Mouse (Mus musculus) limb, embryonic 14.5 days (tissue): ENCODE data around the gene Atp6v0a4. TPM values are rescaled to one million over a fixed set of nuclear protein-coding genes. Genes with fewer than 3 reads are reported as not detected.

ENCODE experiments used
- ATAC-seq: fragments of 200-750 bp; cut with Nextera tagmentation; 2 replicates; pipeline ENCODE4 v1.8.0; 2017; ENCODE audit warnings: low read depth, moderate number of reproducible peaks, moderate TSS enrichment; ENCODE audit not compliant: low FRiP score
- DNase-seq: peaks from one replicate; pipeline ENCODE4 v3.0.0-alpha.2; 2015; ENCODE audit warnings: low spot score
- H3K27ac ChIP-seq: fragments of 300-500 bp; sonication (generic); replicated peaks from 2 replicates; pipeline ENCODE4 v1.5.1; 2014; ENCODE audit warnings: low read depth, mild to moderate bottlenecking, low read length, moderate library complexity, mixed read lengths
- H3K27me3 ChIP-seq: fragments of 300-500 bp; sonication (generic); 2 replicates; pipeline ENCODE4 v1.6.1; 2014; ENCODE audit warnings: low read length, mixed read lengths; ENCODE audit not compliant: control insufficient read depth, insufficient read depth
- H3K36me3 ChIP-seq: fragments of 300-500 bp; sonication (generic); 2 replicates; pipeline ENCODE4 v1.6.1; 2014; ENCODE audit warnings: mild to moderate bottlenecking, low read length, moderate library complexity, mixed read lengths; ENCODE audit not compliant: control insufficient read depth, insufficient read depth
- H3K4me1 ChIP-seq: fragments of 300-500 bp; sonication (generic); 2 replicates; pipeline ENCODE4 v1.6.1; 2014; ENCODE audit warnings: antibody characterized with exemption, low read length, mixed read lengths; ENCODE audit not compliant: control insufficient read depth, insufficient read depth
- H3K4me2 ChIP-seq: fragments of 300-500 bp; sonication (generic); replicated peaks from 2 replicates; pipeline ENCODE4 v1.6.1; 2014; ENCODE audit warnings: low read depth, mild to moderate bottlenecking, low read length, moderate library complexity; ENCODE audit not compliant: severe bottlenecking
- H3K4me3 ChIP-seq: fragments of 300-500 bp; sonication (generic); replicated peaks from 2 replicates; pipeline ENCODE4 v1.5.1; 2014; ENCODE audit warnings: low read length
- H3K9ac ChIP-seq: fragments of 300-500 bp; sonication (generic); 2 replicates; pipeline ENCODE4 v1.6.1; 2014; ENCODE audit warnings: mild to moderate bottlenecking, low read depth, low read length, moderate library complexity; ENCODE audit not compliant: severe bottlenecking
- H3K9me3 ChIP-seq: fragments of 300-500 bp; sonication (generic); 2 replicates; pipeline ENCODE4 v1.6.1; 2016; ENCODE audit warnings: low read length; ENCODE audit not compliant: control insufficient read depth
- POLR2A ChIP-seq: fragments of 200-500 bp; IDR thresholded peaks from 2 replicates; pipeline ENCODE4 v1.8.0; 2012; ENCODE audit warnings: inconsistent platforms, mild to moderate bottlenecking, moderate library complexity, borderline replicate concordance; ENCODE audit not compliant: insufficient read depth, insufficient read length; ENCODE audit errors: extremely low read depth
- WGBS: fragments of 180-500 bp; shearing (Covaris S2); extraction: QIAGEN DNeasy Blood & Tissue Kit; methylation state at CpG from one replicate; pipeline ENCODE4 v1.1.7; 2014; 5-methylcytosine and 5-hydroxymethylcytosine counted together
- polyA plus RNA-seq, 2 experiments: library from polyadenylated mRNA; depleted of rRNA in 1 of 2; stranded (reverse) in 1 of 2; unstranded in 1 of 2; fragments of >200 nt; fragmentation: Nextera tagmentation in 1 of 2; extraction: Ambion mirVana in 1 of 2; gene quantifications; 2 replicates each; pipeline versions ENCODE4 v1.2.1 to v1.2.3; 2012 to 2014

The Atp6v0a4 gene
- polyA plus RNA-seq, 2 experiments, result 1.8 to 2.2 TPM

GRCm38 (mm10) chr6:38021406-38021805 lies 103.0 kb downstream of the Atp6v0a4 start:
- Histone ChIP-seq H3K9me3 (no peaks in the 10 kb centered on the region), H3K27me3 (no peaks in the 10 kb centered on the region), H3K4me3 (no peak overlapping the region), H3K4me1 (no peaks in the 10 kb centered on the region), H3K4me2 (no peak overlapping the region), H3K27ac (no peak overlapping the region), H3K36me3 (no peaks in the 10 kb centered on the region), H3K9ac (no peak overlapping the region)
- ATAC-seq (no peak), DNase-seq (no peak)
- 84% methylated on average over 7 of the region's 7 CpGs for WGBS
- TF ChIP-seq POLR2A, result no peak

GRCm38 (mm10) chr6:38012829-38013228 lies 111.6 kb downstream of the Atp6v0a4 start:
- H3K9ac ChIP-seq, result no peak overlapping the region
- no peaks in the 10 kb centered on the region for H3K36me3 ChIP-seq
- H3K27ac ChIP-seq, result no peak overlapping the region
- H3K27me3 ChIP-seq, result no peaks in the 10 kb centered on the region
- DNase-seq, result no peak
- H3K4me2 ChIP-seq, result no peak overlapping the region
- no peak for ATAC-seq
- no peaks in the 10 kb centered on the region for H3K9me3 ChIP-seq
- H3K4me3 ChIP-seq, result no peak overlapping the region
- no peak for TF ChIP-seq POLR2A
- H3K4me1 ChIP-seq, result no peaks in the 10 kb centered on the region
- 86% methylated on average over 2 of the region's 2 CpGs for WGBS

DNA sequence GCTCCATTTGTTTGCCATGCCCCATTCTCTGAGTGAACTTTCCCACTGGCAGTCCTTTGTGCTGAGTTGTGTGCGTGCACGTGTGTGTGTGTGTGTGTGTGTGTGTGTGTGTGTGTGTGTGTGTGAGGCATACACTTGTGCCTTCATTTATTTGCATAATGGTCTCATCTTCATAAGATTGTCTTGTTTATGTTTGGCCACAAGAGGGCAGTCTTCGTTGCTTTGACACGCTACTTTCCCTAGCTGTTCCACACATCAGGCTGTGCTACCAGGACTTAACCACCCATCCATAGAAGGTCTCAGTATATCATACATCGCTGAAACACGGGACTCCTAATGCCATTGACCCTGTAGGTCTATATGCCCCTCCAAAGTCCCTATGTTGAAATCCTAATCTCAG lies 116.9 kb downstream of the Atp6v0a4 start:
- WGBS, result 14% methylated on average over 6 of the region's 6 CpGs
- Histone ChIP-seq H3K36me3 (no peaks in the 10 kb centered on the region), H3K27ac (no peak overlapping the region), H3K4me1 (no peaks in the 10 kb centered on the region), H3K27me3 (no peaks in the 10 kb centered on the region), H3K4me2 (no peak overlapping the region), H3K4me3 (no peak overlapping the region), H3K9me3 (no peaks in the 10 kb centered on the region), H3K9ac (no peak overlapping the region)
- DNase-seq (peak; percentile 84), ATAC-seq (peak; percentile 62; the same call in 1 of the 2 replicates)
- no peak for TF ChIP-seq POLR2A

Other genes with a start within 250 kb of the Atp6v0a4 start
- gene Svopl, start 77.6 kb downstream of the Atp6v0a4 start, polyA plus RNA-seq (2012; rRNA removed), result 1.3 and 1.6 TPM in 2 replicates
- gene Svopl, start 77.6 kb downstream of the Atp6v0a4 start, polyA plus RNA-seq (2014; fragmentation: Nextera tagmentation; extraction: Ambion mirVana), result 0.95 and 1.2 TPM in 2 replicates
- gene Tmem213, start 15.3 kb downstream of the Atp6v0a4 start, polyA plus RNA-seq (2012; rRNA removed), result 0.70 and 0.73 TPM in 2 replicates
- 0.80 and 1.1 TPM in 2 replicates for gene Tmem213, start 15.3 kb downstream of the Atp6v0a4 start, polyA plus RNA-seq (2014; fragmentation: Nextera tagmentation; extraction: Ambion mirVana)
- gene D630045J12Rik, start 129.4 kb upstream of the Atp6v0a4 start, polyA plus RNA-seq (2012; rRNA removed), result 14.2 and 18.9 TPM in 2 replicates
- 7.3 and 9.6 TPM in 2 replicates for gene D630045J12Rik, start 129.4 kb upstream of the Atp6v0a4 start, polyA plus RNA-seq (2014; fragmentation: Nextera tagmentation; extraction: Ambion mirVana)
- 44.3 and 62.0 TPM in 2 replicates for gene Zc3hav1l, start 174.7 kb upstream of the Atp6v0a4 start, polyA plus RNA-seq (2012; rRNA removed)
- gene Zc3hav1l, start 174.7 kb upstream of the Atp6v0a4 start, polyA plus RNA-seq (2014; fragmentation: Nextera tagmentation; extraction: Ambion mirVana), result 14.6 and 16.3 TPM in 2 replicates
- 4.3 and 4.5 TPM in 2 replicates for gene Zc3hav1, start 230.0 kb upstream of the Atp6v0a4 start, polyA plus RNA-seq (2012; rRNA removed)
- 3.5 and 4.3 TPM in 2 replicates for gene Zc3hav1, start 230.0 kb upstream of the Atp6v0a4 start, polyA plus RNA-seq (2014; fragmentation: Nextera tagmentation; extraction: Ambion mirVana)